Mouse (Mus musculus): ENCODE results near the gene Irf1. TPM values are rescaled to one million over a fixed set of nuclear protein-coding genes. Genes with fewer than 3 reads are reported as not detected.

Gene Irf1
- polyA plus RNA-seq, 1 experiment = 25.0 TPM

DNA sequence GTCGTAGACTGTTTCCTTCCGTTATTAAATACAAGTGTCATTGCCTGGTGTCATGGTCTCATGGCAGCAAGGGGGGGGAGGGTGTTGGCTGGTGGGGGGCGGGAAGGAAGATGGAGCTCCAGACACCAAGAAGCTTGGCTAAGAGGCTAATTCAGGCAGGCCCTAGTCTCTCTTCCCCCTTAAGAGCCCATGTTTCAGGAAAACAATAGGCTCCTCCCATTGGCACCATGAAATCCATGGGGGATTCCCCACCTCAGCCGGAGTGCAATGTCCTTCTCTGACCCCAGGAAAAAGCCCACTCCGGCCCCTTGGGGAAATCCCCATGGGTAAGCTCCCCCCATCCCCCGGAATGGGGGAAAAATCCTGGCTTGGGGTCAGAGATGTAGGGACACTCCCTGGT is 49.0 kb downstream of the Irf1 start:
- Histone ChIP-seq H3K79me2 (ENCODE audit: control insufficient read depth, insufficient read depth) (no peaks in the 10 kb centered on the region), H3ac (ENCODE audit: control insufficient read depth, insufficient read length) (no peak overlapping the region), H3K4me2 (ENCODE audit: low read depth) (no peak overlapping the region), H3K4me3 (no peak overlapping the region), H3K36me3 (ENCODE audit: control insufficient read depth, insufficient read depth) (no peaks in the 10 kb centered on the region), H3K27me3 (ENCODE audit: control insufficient read depth, insufficient read depth, insufficient read length) (no peaks in the 10 kb centered on the region)
- TF ChIP-seq POLR2AphosphoS2 (IDR thresholded peaks at IDR 0.05; ENCODE audit: insufficient read length, low read depth) (no peak), E2F4 (IDR thresholded peaks at IDR 0.05; ENCODE audit: insufficient read depth) (no peak), TCF3 (IDR thresholded peaks at IDR 0.05; ENCODE audit: insufficient read length, low read depth) (no peak), MYOD1 (IDR thresholded peaks at IDR 0.05; ENCODE audit: control insufficient read depth in 1 of 3, insufficient read length in 2 of 3, low read depth in 2 of 3) (no peak), POLR2A (IDR thresholded peaks at IDR 0.05; ENCODE audit: insufficient read length, low read depth) (no peak), MAX (IDR thresholded peaks at IDR 0.05; ENCODE audit: low read depth) (no peak)

DNA sequence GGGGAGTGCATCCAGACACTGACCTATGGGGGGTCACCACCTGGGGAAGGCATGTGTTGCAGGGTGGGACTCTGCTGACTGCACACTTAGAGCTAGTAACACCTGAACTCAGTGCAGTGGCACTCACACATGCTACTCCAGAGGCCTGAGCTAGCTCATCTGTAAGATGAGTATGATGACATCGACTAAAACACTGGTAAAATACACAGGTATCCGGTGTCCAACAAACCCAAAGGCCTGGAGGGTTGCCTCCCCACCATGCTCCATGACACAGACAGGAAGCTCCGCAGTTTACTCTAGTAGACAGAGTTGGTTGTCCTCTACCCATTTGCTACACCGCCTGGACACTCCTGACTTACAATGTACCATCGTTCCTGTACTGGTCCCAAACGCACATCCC is 49.7 kb downstream of the Irf1 start:
- no peak overlapping the region for H3ac ChIP-seq (ENCODE audit: control insufficient read depth, insufficient read length)
- TF ChIP-seq TCF3 (IDR thresholded peaks at IDR 0.05; ENCODE audit: insufficient read length, low read depth) (no peak), POLR2A (IDR thresholded peaks at IDR 0.05; ENCODE audit: insufficient read length, low read depth) (no peak), E2F4 (IDR thresholded peaks at IDR 0.05; ENCODE audit: insufficient read depth) (no peak), MYOD1 (IDR thresholded peaks at IDR 0.05; ENCODE audit: control insufficient read depth in 1 of 3, insufficient read length in 2 of 3, low read depth in 2 of 3) (no peak), MYOG (IDR thresholded peaks at IDR 0.05; ENCODE audit: control insufficient read depth in 1 of 3, insufficient read depth in 1 of 3, insufficient read length in 2 of 3, low read depth in 2 of 3) (no peak), REST (IDR thresholded peaks at IDR 0.05; ENCODE audit: insufficient read depth, insufficient read length) (no peak), POLR2AphosphoS2 (IDR thresholded peaks at IDR 0.05; ENCODE audit: insufficient read length, low read depth) (no peak), SRF (IDR thresholded peaks at IDR 0.05; ENCODE audit: control insufficient read depth, insufficient read length, low read depth) (no peak), CEBPB (IDR thresholded peaks at IDR 0.05; ENCODE audit: insufficient read depth, poor library complexity, severe bottlenecking) (no peak), MAX (IDR thresholded peaks at IDR 0.05; ENCODE audit: low read depth) (no peak), USF1 (IDR thresholded peaks at IDR 0.05; ENCODE audit: low read depth) (no peak), TCF12 (IDR thresholded peaks at IDR 0.05; ENCODE audit: insufficient read depth, poor library complexity, severe bottlenecking) (no peak)
- H3K79me2 ChIP-seq (ENCODE audit: control insufficient read depth, insufficient read depth) = no peaks in the 10 kb centered on the region
- H3K27me3 ChIP-seq (ENCODE audit: control insufficient read depth, insufficient read depth, insufficient read length) = no peaks in the 10 kb centered on the region
- no peak overlapping the region for H3K4me2 ChIP-seq (ENCODE audit: low read depth)
- H3K36me3 ChIP-seq (ENCODE audit: control insufficient read depth, insufficient read depth) = no peaks in the 10 kb centered on the region
- H3K4me3 ChIP-seq = no peak overlapping the region

DNA sequence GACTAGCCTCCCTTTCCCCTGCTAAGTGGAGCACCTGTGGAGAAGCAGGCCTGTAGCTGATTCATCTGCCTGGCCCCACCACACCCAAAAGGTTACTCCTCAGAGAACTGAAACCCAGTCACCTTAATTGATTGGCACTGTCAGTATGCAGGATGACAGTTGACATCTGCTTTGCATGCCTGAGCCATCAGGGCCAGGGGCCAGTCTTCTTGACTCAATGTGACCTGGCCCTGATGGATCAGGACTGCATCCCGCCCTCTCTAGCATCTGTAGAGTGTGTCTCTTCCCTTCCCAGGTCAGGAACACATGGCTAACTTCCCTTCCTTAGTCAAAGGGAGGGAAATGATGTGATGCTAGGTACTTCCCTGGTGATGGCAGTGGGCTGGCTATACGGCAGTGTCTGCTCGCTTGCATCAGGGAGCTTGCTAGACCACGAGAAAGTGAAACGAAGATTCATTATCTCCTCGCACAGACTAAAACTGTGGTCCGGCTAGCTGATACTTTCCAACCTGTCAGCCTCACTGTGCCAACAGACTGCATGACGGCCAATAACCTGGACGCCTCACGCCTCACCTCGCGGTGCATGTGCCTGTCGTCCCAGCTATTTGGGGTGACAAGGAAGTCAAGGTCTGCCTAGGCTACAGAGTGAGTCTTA is 50.8 kb downstream of the Irf1 start:
- no peaks in the 10 kb centered on the region for H3K27me3 ChIP-seq (ENCODE audit: control insufficient read depth, insufficient read depth, insufficient read length)
- H3K4me2 ChIP-seq (ENCODE audit: low read depth) = no peak overlapping the region
- H3K79me2 ChIP-seq (ENCODE audit: control insufficient read depth, insufficient read depth) = no peaks in the 10 kb centered on the region
- H3K36me3 ChIP-seq (ENCODE audit: control insufficient read depth, insufficient read depth) = no peaks in the 10 kb centered on the region
- H3ac ChIP-seq (ENCODE audit: control insufficient read depth, insufficient read length) = no peak overlapping the region
- no peak overlapping the region for H3K4me3 ChIP-seq
- TF ChIP-seq TCF12 (IDR thresholded peaks at IDR 0.05; ENCODE audit: insufficient read depth, poor library complexity, severe bottlenecking) (no peak), CEBPB (IDR thresholded peaks at IDR 0.05; ENCODE audit: insufficient read depth, poor library complexity, severe bottlenecking) (no peak), MYOD1 (IDR thresholded peaks at IDR 0.05; ENCODE audit: control insufficient read depth in 1 of 3, insufficient read length in 2 of 3, low read depth in 2 of 3) (no peak)

DNA sequence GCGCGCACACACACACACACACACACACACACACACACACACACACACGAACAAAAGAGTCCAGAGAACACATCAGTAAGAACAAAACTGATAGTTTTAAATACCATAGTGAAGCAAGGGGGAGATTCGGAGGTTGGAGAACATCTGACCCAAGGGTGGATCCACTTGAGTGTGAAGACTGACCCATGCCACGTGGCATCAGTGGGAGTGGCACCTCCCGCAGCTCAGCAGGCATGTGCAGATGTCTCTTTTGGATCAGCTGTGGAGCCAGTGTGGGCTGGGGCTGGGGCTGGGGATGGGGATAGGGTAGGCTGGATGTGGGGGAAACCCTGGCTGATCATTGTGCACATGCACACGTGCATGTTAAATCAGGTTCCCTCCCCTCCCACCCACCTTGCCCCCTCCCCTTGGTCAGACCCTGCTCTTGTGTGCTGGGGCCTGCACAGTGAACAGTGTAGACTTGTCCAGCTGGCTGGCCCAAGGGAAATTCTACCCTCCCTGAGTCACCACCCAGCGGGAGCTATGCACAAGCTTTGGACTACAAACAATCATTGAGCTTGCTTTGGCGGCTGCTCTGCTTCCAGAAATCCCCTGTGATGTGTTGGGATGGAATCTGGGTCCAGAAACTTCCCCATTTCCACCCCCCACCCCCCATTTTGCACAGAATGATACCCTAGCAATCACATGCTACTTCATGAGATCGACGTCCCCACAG is 51.6 kb downstream of the Irf1 start:
- Histone ChIP-seq H3K36me3 (ENCODE audit: control insufficient read depth, insufficient read depth) (no peaks in the 10 kb centered on the region), H3K4me2 (ENCODE audit: low read depth) (peak overlapping the region; percentile 28), H3K79me2 (ENCODE audit: control insufficient read depth, insufficient read depth) (no peaks in the 10 kb centered on the region), H3K4me3 (no peak overlapping the region), H3K27me3 (ENCODE audit: control insufficient read depth, insufficient read depth, insufficient read length) (no peaks in the 10 kb centered on the region), H3ac (ENCODE audit: control insufficient read depth, insufficient read length) (no peak overlapping the region)
- TF ChIP-seq USF1 (IDR thresholded peaks at IDR 0.05; ENCODE audit: low read depth) (peak; percentile 67), SRF (IDR thresholded peaks at IDR 0.05; ENCODE audit: control insufficient read depth, insufficient read length, low read depth) (no peak), MYOD1 (IDR thresholded peaks at IDR 0.05; ENCODE audit: control insufficient read depth in 1 of 3, insufficient read length in 2 of 3, low read depth in 2 of 3) (peak in 1 of 3 experiments; percentile 70), MYOG (IDR thresholded peaks at IDR 0.05; ENCODE audit: control insufficient read depth in 1 of 3, insufficient read depth in 1 of 3, insufficient read length in 2 of 3, low read depth in 2 of 3) (peak in 1 of 3 experiments; percentile 74), REST (IDR thresholded peaks at IDR 0.05; ENCODE audit: insufficient read depth, insufficient read length) (no peak), TCF3 (IDR thresholded peaks at IDR 0.05; ENCODE audit: insufficient read length, low read depth) (peak; percentile 5)

DNA sequence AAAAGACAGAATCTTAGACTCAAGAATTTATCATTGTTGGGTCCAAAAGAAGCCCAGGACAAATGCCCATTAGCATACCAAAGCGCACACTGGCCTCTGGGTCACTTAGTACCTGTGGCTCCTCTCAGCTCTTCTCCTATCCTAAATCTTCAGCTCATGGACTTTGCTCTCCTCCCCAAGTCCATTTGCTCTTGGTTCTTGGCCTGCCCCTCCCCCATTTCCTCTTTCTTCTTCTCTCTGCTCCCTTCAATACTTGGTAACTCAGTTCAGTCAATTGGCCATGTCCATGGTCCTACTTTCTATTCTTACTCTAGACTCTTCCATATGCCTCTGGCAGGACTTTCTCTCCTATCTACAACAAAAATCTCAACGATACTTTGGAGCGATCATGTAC is 52.1 kb downstream of the Irf1 start:
- Histone ChIP-seq H3K79me2 (ENCODE audit: control insufficient read depth, insufficient read depth) (no peaks in the 10 kb centered on the region), H3K36me3 (ENCODE audit: control insufficient read depth, insufficient read depth) (no peaks in the 10 kb centered on the region), H3K27me3 (ENCODE audit: control insufficient read depth, insufficient read depth, insufficient read length) (no peaks in the 10 kb centered on the region), H3K4me3 (no peak overlapping the region), H3K4me2 (ENCODE audit: low read depth) (peak overlapping the region; percentile 28), H3ac (ENCODE audit: control insufficient read depth, insufficient read length) (no peak overlapping the region)
- TF ChIP-seq POLR2AphosphoS2 (IDR thresholded peaks at IDR 0.05; ENCODE audit: insufficient read length, low read depth) = no peak
- no peak for TF ChIP-seq POLR2A (IDR thresholded peaks at IDR 0.05; ENCODE audit: insufficient read length, low read depth)
- no peak for TF ChIP-seq REST (IDR thresholded peaks at IDR 0.05; ENCODE audit: insufficient read depth, insufficient read length)
- TF ChIP-seq MYOG (IDR thresholded peaks at IDR 0.05; ENCODE audit: control insufficient read depth in 1 of 3, insufficient read depth in 1 of 3, insufficient read length in 2 of 3, low read depth in 2 of 3) = no peak
- TF ChIP-seq USF1 (IDR thresholded peaks at IDR 0.05; ENCODE audit: low read depth) = no peak
- no peak for TF ChIP-seq SRF (IDR thresholded peaks at IDR 0.05; ENCODE audit: control insufficient read depth, insufficient read length, low read depth)
- no peak for TF ChIP-seq MYOD1 (IDR thresholded peaks at IDR 0.05; ENCODE audit: control insufficient read depth in 1 of 3, insufficient read length in 2 of 3, low read depth in 2 of 3)
- TF ChIP-seq E2F4 (IDR thresholded peaks at IDR 0.05; ENCODE audit: insufficient read depth) = no peak

Measured in myocyte (in vitro differentiated cells).